Mouse (Mus musculus) stomach, postnatal 0 days (tissue): ENCODE data around the gene 1700042G07Rik.

Experiments
- CTCF ChIP-seq: IDR thresholded peaks from 2 replicates; pipeline ENCODE4 v1.5.1; 2016; ENCODE audit warnings: antibody characterized with exemption, low read depth, mild to moderate bottlenecking, moderate library complexity
- EP300 ChIP-seq: optimal IDR thresholded peaks from 2 replicates; pipeline ENCODE3; 2016; ENCODE audit warnings: antibody characterized with exemption

DNA sequence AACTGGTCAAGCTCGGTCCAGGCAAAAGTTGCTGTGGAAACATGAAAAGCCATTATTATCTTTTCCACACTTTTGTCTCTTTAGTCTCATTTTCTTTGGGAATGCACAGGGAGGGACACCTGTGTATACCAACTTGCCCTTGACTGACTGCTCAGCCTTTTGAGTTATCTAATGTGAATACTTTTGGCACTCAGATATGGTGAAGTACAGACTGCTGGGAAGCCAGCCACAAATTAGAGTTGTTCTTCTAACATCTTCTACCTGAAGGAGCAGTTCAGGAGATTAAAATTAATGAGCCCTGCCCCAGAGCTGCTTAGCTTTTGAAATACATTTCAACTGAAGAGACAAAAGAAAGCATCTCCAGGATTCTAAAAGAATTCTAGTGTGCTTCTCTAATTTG lies 45.9 kb downstream of the 1700042G07Rik start:
- TF ChIP-seq CTCF (no peak), EP300 (no peak)
